Comparison of ENCODE assay signal across 25 mouse cellular contexts in the genomic region with DNA sequence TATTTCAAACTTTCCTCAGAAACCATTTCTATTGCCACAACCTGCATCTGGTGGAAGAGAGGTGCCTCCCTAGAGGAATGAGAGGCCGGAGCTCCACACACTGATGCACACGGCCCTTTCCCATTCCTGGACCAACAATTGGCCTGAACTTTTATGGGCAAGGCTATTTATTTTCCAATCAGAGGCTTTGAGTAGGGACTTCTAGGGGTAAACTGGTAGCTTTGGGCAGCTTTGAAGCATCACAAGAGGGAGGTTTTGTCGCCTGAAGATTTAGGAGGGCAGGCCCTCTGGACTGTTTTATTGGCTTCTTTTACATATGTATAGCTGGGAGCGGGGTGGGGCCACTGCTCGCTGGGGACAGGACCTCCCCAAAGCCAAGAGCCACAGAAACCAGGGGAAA. TPM values are rescaled to one million over a fixed set of nuclear protein-coding genes. Genes with fewer than 3 reads are reported as not detected.
DNase-seq lines count a peak whose midpoint lies in the region; ATAC-seq lines count a peak whose summit lies in the region.
"Had no signal": no experiment of that assay in that cellular context is flagged by ENCODE, and none has a peak within 500 bp of the region (broad histone marks: within the 10 kb centered on the region; RNA-seq: fewer than 3 reads in every experiment).

No protein-coding gene starts in this region.

- no peak overlapping the region for H3K4me2 ChIP-seq in midbrain, embryonic 16.5 days (ENCODE audit: low read length)
- H3K4me2 ChIP-seq: hindbrain, embryonic 15.5 days; liver, embryonic 13.5 days; lung, embryonic 14.5 days had no signal

- H3K36me3 ChIP-seq in midbrain, embryonic 10.5 days = no peaks in the 10 kb centered on the region
- H3K36me3 ChIP-seq in midbrain, embryonic 16.5 days (ENCODE audit: control insufficient read depth, insufficient read depth, low read length) = no peaks in the 10 kb centered on the region
- H3K36me3 ChIP-seq: G1E; hindbrain, embryonic 15.5 days; limb, embryonic 13.5 days; liver, embryonic 13.5 days; midbrain, embryonic 13.5 days had no signal

- H3K4me3 ChIP-seq in midbrain, embryonic 10.5 days = no peak overlapping the region
- H3K4me3 ChIP-seq in midbrain, embryonic 16.5 days (ENCODE audit: low read depth, low read length) = no peak overlapping the region
- H3K4me3 ChIP-seq: forebrain, embryonic 13.5 days; hindbrain, embryonic 15.5 days; limb, embryonic 13.5 days; liver, embryonic 13.5 days; midbrain, embryonic 13.5 days had no signal

- no peaks in the 10 kb centered on the region for H3K9me3 ChIP-seq in midbrain, embryonic 10.5 days (replicated peaks)
- H3K9me3 ChIP-seq in midbrain, embryonic 16.5 days (replicated peaks; ENCODE audit: control insufficient read depth, low read length, poor library complexity, severe bottlenecking) = no peaks in the 10 kb centered on the region
- H3K9me3 ChIP-seq: forebrain, embryonic 13.5 days; G1E; hindbrain, embryonic 15.5 days; limb, embryonic 13.5 days; liver, embryonic 13.5 days; midbrain, embryonic 13.5 days had no signal

- WGBS in midbrain, embryonic 10.5 days = 37% methylated on average over 5 of the region's 5 CpGs
- 31% methylated on average over 5 of the region's 5 CpGs for WGBS in midbrain, embryonic 16.5 days

- H3K27me3 ChIP-seq in midbrain, embryonic 10.5 days (ENCODE audit: low read depth, poor library complexity, severe bottlenecking) = peaks cover 98% of the 10 kb centered on the region
- H3K27me3 ChIP-seq in midbrain, embryonic 16.5 days (ENCODE audit: control insufficient read depth, insufficient read depth, low read depth, low read length) = peaks cover 21% of the 10 kb centered on the region

- peaks cover 59% of the 10 kb centered on the region for H3K4me1 ChIP-seq in midbrain, embryonic 10.5 days
- H3K4me1 ChIP-seq in midbrain, embryonic 16.5 days (ENCODE audit: control insufficient read depth, insufficient read depth, low read length) = peaks cover 8% of the 10 kb centered on the region; the same call in 1 of the 2 replicates
- H3K4me1 ChIP-seq: liver, embryonic 13.5 days had no signal

- no peak for DNase-seq in midbrain, embryonic 10.5 days (ENCODE audit: low spot score)
- DNase-seq in ZHBTc4 (ENCODE audit: low read depth, low spot score) = peak; percentile 87
- DNase-seq in mesoderm, embryonic 11.5 days (ENCODE audit: low read depth, low spot score) = peak; percentile 52
- no peak for DNase-seq in frontal cortex, postnatal 25 days (ENCODE audit: low spot score in 2 of 2)
- no peak for DNase-seq in gastrocnemius, postnatal 10 days
- no peak for DNase-seq in left cerebral cortex, adult 11 months (ENCODE audit: low spot score)
- DNase-seq: adrenal gland, postnatal 25 days; cerebellum, adult 11-12 months; cerebellum, postnatal 14 days; gastrocnemius, postnatal 36 days; liver, embryonic 13.5 days; lung, embryonic 14.5 days; lung, postnatal 36 days; spleen, adult 18-20 months; thymus, adult 18-20 months had no signal

- H3K9ac ChIP-seq in midbrain, embryonic 16.5 days (ENCODE audit: low read depth, low read length) = no peak overlapping the region
- H3K9ac ChIP-seq: hindbrain, embryonic 15.5 days; limb, embryonic 13.5 days; liver, embryonic 13.5 days; lung, embryonic 14.5 days had no signal

- no peak for ATAC-seq in midbrain, embryonic 16.5 days
- ATAC-seq: forebrain, embryonic 13.5 days; intestine, postnatal 0 days; midbrain, embryonic 13.5 days had no signal

- H3K27ac ChIP-seq in midbrain, embryonic 10.5 days (replicated peaks) = peak overlapping the region; percentile 87
- no peak overlapping the region for H3K27ac ChIP-seq in midbrain, embryonic 16.5 days (ENCODE audit: low read length)
- H3K27ac ChIP-seq: hindbrain, embryonic 15.5 days; kidney, postnatal 0 days; limb, embryonic 13.5 days; liver, embryonic 13.5 days had no signal

RNA-seq across cellular contexts. Expression of a gene that starts 57.7 kb away (rescaled TPM):
- 39.0 and 40.1 TPM in 2 replicates for polyA plus RNA-seq in midbrain, embryonic 10.5 days (2016; fragmentation: Nextera tagmentation; extraction: Ambion mirVana)
- 17.4 and 25.7 TPM in 2 replicates for polyA plus RNA-seq in midbrain, embryonic 16.5 days (2015; fragmentation: Nextera tagmentation; extraction: Ambion mirVana)
- total RNA-seq in gastrocnemius, postnatal 10 days (2021) = not detected
- total RNA-seq: adrenal gland, postnatal 25 days; gastrocnemius, postnatal 36 days had no signal
- polyA plus RNA-seq: heart, embryonic 16.5 days; lung, embryonic 14.5 days; urinary bladder, adult 2 months had no signal

Comparison
In these comparisons a context has a peak if more than half of its experiments do, and no peak if none do; other contexts are left out.
1. DNase-seq: peak in ZHBTc4 (single experiment) and mesoderm, embryonic 11.5 days (single experiment); none in midbrain, embryonic 10.5 days (single experiment), frontal cortex, postnatal 25 days (0 of 2), gastrocnemius, postnatal 10 days (single experiment) and left cerebral cortex, adult 11 months (single experiment).